Mouse (Mus musculus): ENCODE data around the gene Glul.

- TF ChIP-seq CTCF (IDR thresholded peaks at IDR 0.05; ENCODE audit: extremely low read depth, insufficient read length, insufficient replicate concordance, low read depth, low read length) (no peak), POLR2A (IDR thresholded peaks at IDR 0.05; ENCODE audit: low read depth, low read length) (no peak)
These were observed 2.5 kb upstream of the Glul start for GRCm38 (mm10) chr1:153897196-153897595.

Data from small intestine, adult 2 months (tissue).